Mouse (Mus musculus) bone marrow macrophage, adult 2 months (primary cell): Measurements from ENCODE around the gene Syt16.

Experiments used
- CTCF ChIP-seq: IDR thresholded peaks from 2 replicates; pipeline ENCODE4 v1.5.1; 2012; ENCODE audit warnings: low read depth, mild to moderate bottlenecking, low read length, moderate library complexity
- POLR2A ChIP-seq: IDR thresholded peaks from 2 replicates; pipeline ENCODE4 v1.6.1; 2012; ENCODE audit warnings: mild to moderate bottlenecking, low read depth, low read length, borderline replicate concordance

DNA sequence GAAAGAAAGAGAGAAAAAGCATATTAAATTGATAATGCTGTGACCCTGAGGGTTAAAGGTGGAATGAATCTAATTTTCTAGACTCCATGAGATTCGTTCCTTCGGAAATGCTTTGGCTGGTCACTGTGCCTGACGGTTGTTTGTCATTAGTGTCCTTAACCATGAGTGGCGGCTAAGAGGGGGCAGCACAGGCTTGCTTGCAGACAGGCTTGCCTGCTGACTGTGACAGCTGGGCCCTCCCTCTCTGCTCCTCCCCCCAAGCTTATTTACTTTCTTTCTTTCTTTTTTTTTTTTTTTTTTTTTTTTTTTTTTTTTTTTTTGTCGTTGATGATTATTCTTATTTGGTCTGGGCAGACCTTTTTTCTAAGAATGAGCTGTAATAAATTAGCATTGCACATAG is 298.9 kb downstream of the Syt16 start:
- TF ChIP-seq CTCF (no peak), POLR2A (no peak)
